Mouse (Mus musculus) layer of hippocampus, postnatal 36 days (tissue): ENCODE measurements at regions not wholly inside any gene's neighbourhood (a gene's known extent, or its start where the extent isn't known, plus 50 kb on each side); places are given as distances from the start of the nearest gene placed in this dataset.

Experiments
- DNase-seq, 2 experiments: peaks; one replicate each; pipeline ENCODE4 v3.0.0; 2022

DNA sequence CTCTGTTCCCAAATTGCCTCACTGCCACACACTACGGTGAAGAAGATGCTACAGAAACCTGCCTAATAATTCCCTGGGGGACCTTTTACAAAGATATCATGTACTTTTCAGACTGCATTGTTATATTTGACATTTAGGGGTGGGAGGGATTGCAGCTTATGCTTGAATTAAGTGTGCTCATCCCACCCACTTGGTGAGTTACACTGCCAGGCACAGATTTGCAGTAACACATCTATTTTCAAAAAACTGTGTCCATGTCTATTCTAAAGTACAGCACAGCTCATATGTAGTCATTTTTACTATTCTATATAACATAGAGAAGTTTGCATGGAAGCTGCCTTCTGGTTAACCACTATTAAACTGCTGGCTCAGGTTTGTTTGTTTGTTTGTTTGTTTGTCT lies 404.3 kb upstream of the Xrcc4 start:
- DNase-seq, result no peak

GRCm38 (mm10) chr13:90490991-90491951 lies 401.9 kb upstream of the Xrcc4 start:
- DNase-seq, result no peak

DNA sequence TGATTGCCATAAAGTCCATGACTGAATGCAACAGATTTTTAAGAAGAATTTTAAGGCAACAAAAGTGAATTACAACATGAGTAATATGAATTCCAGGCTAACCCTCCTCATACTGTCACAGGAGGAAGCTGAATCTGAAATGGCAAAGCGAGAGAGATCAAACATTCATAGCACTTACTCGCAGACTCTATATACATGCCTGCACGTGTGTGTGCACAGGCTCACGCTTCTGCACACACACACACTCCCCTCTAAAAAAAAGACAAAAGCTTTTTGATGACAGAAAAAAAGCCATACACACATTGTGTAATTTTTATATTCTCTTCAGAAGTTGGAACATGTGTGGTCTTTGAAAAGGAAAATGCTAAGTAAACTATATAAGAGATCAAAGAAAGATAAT lies 391.1 kb upstream of the Xrcc4 start:
- no peak for DNase-seq

GRCm38 (mm10) chr13:90476880-90477279 lies 387.5 kb upstream of the Xrcc4 start:
- DNase-seq, result no peak

GRCm38 (mm10) chr13:90474507-90474906 lies 385.1 kb upstream of the Xrcc4 start:
- DNase-seq, result no peak

- no peak for DNase-seq
These were observed 384.6 kb upstream of the Xrcc4 start for GRCm38 (mm10) chr13:90474053-90474452.

- no peak for DNase-seq
These were observed 383.8 kb upstream of the Xrcc4 start for GRCm38 (mm10) chr13:90473041-90473825.

DNA sequence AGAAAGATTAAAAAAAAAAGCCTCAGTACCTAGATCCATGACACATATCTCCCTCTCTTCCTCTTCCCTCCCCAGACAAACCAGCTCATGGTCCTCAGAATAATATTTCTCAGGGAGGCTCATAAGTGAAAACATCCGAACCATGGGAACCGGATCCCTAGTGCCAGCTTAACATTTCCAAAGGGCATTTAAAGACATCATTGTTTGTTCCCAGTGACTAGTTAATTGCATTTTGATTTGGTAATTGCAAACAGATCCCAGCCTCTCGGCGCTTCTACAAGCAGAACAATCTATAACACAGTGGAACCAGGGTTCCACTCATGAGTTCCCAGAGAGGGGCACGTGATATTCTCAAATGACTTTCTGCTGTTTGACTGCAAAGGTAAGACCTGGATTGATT lies 376.7 kb upstream of the Xrcc4 start:
- DNase-seq, result no peak

GRCm38 (mm10) chr13:90464051-90464450 lies 374.6 kb upstream of the Xrcc4 start:
- no peak for DNase-seq

DNA sequence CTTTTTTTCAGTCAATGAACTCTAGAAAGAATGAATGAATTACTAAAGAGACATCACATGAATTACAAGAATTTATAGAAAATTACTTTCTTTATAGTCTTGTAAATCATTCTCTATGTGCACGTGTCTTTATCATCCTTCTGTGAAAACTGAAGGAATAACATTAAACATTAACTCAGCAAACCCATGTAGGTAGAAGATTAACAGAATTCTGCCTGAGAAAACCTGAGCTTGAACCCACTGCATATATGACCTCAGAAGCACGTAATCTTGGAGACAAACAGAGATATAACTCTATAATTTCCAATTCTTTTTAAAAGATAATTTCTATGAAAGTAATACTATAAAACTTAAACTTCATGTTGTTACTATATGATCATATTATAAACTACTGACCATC lies 374.0 kb upstream of the Xrcc4 start:
- DNase-seq, result no peak

DNA sequence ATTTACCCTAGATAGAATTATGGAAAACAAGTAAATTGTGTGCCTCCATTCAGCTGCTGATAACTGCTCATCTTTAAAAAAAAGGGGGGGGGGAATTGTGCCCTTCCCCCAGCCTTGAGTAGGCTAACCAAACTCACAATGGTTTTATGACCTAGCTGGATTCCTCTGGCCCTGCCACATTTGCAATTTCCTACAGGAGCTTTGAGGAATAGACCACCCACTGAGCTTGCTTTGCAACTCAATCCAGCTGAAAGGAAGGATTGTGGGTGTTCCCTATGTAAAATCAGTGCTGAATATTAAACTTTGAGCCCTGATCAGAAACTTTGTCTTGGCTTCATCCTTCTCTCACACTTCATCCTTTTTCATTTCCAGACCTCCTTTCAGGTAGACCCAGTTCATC lies 365.2 kb upstream of the Xrcc4 start:
- DNase-seq, result no peak

DNA sequence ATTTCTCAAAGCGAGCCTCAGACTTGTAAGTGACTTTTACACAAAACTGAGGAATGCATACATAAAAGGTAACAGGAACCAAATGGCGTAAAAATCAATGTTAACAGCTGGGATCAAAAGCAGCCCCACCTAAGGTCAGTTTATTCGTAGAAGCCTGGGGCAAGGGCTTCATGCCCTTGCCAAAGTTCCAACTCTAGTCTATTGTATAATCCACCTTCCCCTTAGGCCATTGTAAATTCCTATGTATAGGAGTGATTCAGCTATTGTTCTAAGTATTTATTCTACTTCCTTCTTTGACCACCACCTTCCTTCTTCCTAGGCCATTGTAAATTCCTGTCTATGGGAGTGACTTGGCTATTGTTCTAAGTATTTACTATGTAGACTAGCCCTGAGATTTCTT lies 337.5 kb upstream of the Xrcc4 start:
- no peak for DNase-seq

DNA sequence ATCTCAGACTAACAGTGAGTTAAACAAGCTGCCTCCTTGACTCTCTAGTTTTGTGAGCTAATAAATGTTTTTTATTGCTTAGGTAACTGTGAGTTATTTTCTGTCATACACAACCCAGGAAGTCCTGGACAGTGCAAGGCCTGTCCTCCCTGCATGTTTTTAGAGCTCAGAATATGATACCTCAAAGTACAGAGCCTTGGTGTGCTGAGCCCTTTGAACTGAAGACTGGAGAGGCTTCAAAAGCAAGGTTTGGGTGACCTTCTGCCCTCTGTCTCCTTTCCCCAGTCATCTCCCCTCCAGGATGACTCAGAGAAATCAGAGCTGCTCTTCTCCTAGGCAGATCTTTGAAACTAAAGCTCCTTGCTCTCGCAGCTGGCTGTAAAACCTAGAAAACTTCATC lies 336.0 kb upstream of the Xrcc4 start:
- DNase-seq, result no peak

GRCm38 (mm10) chr13:90424541-90424940 lies 335.1 kb upstream of the Xrcc4 start:
- DNase-seq, result no peak

DNA sequence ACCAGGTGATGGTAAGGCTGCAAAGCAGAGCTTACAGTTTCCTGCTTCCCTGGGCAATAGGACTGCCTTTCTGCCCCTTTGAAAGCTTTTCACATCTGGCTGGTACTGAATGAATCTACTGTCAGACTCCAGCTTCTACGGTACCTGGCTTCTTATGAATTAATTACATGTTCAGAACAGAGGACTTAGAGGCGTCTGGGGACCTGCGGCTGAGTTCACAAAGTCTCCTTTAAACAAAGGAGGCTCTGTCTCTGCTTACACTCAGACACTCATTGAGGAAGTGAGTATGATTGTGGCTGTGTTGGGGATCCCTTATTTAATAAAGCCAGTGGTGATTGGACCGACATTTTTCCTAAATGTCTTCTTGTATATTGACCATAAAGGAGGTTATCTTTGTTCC lies 331.6 kb upstream of the Xrcc4 start:
- no peak for DNase-seq

DNA sequence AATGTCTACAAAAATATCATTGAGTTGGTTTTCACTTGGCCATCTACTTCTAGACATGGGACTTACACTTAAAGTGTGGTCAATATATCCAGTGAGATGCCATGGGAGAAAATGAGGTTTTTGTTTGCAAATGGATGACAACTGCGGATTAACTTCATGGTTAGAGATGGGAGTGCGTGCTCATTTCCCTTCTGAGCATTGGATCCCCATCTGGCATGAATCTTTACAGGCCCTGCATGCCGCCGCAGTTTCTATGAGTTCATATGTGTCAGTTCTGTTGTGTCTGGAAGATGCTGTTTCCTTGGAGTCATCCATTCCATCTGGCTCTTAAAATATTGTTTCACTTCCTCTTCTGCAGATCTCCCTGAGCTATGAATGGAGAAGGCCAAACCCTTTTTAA lies 315.0 kb upstream of the Xrcc4 start:
- DNase-seq, result no peak

GRCm38 (mm10) chr13:90402061-90402460 lies 312.7 kb upstream of the Xrcc4 start:
- DNase-seq, result no peak

GRCm38 (mm10) chr13:90401496-90401895 lies 312.1 kb upstream of the Xrcc4 start:
- no peak for DNase-seq

GRCm38 (mm10) chr13:90395274-90396023 lies 306.0 kb upstream of the Xrcc4 start:
- no peak for DNase-seq

DNA sequence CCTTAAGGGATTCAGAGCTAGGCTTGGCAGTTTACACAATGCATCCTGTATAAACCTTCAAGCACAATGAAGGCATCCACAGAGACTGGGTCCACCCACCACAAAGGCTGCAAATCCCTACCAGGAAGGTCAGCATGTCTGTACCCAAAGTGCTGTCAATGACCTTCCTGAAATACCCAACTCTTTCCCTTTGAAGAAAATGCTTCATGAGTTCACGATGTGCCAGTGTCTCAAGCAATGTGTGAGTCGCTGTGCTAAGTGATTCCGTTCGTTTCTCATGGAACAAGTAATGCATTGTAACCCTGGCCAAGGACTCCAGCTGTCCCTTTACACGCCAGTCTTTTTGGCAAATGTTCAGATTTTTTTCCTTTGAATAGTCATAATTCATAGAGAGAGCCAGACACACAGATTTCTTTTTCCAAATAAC lies 305.4 kb upstream of the Xrcc4 start:
- peak; percentile 4 to 8 for DNase-seq

DNA sequence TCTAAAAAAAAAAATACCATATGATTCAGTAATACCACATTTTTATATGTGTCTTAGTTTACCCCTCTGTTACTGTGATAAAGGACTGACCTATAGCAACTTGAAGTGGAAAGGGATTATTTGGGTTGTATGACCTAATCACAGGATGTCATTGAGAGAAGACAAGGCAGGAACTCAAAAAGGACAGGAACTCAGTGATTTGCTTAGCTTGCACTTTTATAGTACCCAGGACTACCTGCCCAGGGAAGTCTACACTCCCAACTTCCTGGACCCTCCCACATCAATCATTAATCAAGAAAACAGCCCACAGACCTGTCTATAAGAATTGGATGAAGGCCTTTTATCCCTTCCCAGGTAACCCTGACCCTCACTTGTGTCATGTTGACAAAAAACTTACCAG lies 303.0 kb upstream of the Xrcc4 start:
- DNase-seq, result no peak

DNA sequence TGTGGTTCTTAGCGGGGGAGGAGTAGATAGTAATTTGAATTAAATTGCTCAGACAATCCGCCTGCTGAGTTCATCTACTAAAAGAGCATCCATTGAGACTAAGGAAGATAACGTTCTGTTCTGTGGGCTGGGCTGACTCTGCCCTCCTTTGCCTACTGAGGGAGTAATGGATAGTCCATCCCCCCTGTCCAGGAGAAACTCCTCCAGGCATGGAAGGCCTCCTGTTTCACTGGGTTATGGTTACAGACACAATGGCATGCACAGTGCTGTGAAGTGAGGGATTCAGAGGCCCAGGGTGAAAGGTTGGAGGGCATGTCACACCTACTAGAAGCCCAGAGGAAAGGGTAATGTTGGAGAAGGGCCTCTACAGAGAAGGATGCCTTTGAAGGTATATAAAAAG lies 287.2 kb upstream of the Xrcc4 start:
- no peak for DNase-seq

DNA sequence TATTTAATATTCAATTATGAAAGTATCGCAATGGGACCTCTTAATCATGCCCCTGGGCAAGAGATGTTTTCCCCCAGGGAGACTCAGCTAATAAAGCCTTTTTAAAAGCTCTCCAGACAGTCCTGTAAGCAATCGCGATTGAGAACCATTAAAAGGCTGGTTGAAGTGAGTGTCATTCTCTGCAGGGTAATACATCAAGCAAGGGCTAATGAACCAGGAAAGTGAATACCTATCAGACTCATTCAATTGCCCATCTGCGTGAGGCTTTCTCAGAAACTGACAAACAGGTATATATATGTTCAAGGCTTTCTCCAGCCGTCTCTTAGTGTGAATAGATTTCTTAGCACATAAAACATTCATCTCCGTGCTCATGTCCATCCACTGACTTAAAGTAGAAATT lies 286.8 kb upstream of the Xrcc4 start:
- no peak for DNase-seq
